Mouse (Mus musculus) lung, postnatal 14 days (tissue): Measurements from ENCODE around the gene Dbi.

Experiments
- DNase-seq: peaks from one replicate; pipeline ENCODE4 v3.0.0; 2021

Gene Dbi

DNA sequence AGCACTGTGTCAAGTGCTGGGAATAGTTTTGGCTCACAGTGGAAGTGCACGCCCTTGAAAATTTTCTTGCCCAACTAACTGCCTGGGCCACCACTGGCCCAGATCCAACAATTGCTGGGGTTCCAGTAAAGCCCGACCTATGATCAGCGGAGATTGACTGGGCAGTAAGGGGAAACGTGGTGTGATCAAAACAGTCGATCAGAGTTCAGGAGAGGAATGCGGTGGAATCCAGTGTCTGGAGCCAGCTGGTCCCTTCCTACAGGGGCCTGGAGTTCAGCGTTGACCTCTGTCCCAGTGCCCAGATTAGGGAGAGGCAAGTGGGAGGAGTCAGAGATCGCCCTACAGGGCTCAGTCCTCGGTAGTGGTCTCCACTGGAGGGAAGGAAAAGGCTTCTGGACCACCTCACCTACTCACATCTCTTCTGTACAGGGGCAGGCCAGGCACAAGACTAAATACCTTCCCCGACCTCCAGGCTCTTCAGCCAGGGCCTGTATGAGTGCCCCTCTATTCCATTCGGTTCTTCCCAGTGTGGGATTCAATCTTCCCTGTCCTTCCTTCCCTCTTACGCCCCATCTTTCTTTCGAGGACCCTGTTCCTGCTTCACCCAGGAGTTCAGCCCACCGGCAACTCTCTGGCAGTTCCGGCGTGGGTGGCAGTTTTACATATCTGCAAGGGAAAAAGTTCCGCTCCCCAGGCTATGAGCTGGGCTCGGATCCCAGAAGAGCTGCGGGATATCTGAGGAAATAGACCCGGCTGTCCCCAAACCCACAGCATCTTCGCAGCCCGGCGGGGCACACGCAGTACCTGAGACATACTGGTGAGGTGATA is 523 bp downstream of the Dbi start:
- peak; percentile 53 for DNase-seq

DNA sequence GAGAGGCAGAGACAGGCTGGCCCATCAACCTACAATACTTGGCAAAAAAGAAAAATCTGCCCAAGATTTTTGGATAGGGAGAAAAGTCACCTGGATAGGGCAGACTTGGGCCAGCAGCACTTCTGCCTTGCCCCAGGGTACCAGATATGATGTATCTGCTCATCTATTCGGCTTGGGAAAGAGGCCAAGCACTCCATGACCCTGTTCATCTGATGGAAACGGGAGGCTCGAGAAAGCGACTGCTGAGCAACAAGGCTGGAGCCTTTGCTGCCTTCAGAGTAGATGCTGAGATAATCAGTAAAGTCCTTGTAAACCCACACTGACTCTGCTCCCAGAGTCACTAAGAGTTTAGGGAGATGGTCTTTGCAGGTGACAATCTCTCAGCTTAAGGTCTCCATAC is 1.5 kb downstream of the Dbi start:
- DNase-seq, result no peak

DNA sequence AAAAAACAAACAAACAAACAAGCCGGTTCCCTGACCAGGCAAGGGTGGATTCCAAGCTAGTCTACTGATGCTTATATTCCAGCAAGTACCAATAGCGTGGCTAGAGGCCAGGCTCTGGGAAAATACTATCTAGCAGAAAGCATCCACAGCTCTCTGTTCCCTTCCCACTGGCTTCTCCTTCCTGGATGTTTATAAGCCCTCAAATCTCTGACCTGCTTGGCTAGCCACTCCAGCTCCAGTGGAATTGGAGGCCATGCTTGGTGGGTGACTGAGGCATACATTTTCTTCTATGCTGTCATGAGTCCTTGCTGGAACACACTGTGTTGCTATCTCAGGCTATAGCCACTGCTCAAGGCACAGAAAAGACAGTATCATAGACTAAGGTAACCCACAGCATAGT is 2.0 kb downstream of the Dbi start:
- DNase-seq, result no peak

DNA sequence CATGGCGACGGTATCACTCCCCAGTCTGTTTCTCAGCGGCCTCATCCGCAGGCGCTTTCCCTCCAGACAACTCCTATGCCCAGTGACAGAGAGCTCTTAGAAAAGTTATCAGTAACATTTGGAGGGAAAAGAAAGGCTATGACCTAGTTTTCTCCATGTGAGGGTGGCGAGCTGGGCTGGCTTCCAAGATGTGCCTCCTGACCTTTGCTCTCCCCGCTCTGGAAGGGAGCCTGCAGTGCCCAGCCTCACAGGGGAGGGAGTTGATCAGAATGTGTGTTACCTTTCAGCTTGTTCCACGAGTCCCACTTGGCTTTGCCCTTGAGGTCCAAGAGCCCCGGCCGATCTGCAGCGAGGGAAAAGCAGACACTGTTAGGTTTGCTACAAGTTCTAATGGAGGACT is 4.8 kb downstream of the Dbi start:
- DNase-seq, result peak; percentile 16

DNA sequence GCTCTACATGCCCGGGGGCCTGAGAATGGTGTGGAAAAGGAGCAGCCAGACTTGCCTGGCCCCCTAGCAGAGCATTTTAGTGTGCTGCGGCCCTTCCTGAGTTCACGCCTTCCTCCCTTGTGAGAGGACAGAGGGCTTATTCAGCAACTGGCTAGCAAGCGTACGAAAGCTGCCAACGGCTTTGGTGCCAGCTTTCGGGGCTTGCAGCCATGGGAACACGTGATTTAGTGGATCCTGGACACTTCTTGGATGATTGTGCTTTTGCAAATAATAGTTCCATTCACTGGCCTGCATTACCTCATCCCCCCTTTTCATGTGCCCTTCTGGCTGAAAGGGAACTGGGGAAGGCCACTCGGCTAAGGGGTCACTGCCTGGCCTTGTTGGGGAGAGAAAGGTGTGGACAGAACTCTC is 5.2 kb downstream of the Dbi start:
- DNase-seq, result no peak

DNA sequence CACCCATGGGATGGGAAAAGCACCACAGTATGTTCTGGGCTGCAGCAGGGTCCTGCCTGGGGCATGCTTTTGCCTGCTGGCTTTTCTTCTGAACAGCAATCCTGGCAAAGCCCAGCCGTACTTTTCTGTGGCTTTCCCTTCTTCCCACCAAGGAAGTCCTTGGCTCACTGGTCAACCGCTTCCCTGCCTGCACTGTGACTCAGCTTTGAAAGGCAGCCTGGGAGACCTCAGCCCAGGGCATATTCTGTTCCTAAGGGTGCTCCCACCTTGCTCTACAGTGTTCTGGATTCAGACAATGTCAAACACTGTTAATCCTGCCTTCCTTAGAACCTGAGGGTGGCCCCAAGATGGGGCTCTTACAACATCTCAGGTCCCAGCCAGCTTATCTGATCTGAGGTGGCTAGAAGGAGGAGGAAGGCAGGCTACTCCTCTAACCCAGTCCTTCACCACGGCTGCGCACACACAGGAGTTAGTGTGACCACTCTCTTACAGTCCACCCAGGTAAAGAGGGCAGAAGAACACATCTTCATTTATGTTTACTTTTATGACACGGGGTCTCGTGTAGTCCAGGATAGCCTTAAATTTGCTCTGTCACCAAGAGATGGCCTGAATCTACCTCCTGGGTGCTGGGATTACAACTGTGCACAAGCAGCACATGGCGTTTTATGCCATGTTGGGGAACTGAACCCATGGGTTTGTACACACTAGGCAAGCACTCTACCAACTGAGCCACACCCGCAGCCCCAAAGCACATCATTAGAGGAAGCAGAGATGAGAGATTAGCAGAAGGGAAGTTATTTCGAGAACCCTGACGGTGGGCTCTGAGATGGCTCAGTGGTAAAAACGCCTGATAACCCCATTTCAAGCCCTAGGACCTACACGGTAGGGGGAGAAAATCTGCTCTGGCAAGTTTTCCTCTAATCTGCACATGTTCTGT is 8.4 kb downstream of the Dbi start:
- DNase-seq, result no peak

DNA sequence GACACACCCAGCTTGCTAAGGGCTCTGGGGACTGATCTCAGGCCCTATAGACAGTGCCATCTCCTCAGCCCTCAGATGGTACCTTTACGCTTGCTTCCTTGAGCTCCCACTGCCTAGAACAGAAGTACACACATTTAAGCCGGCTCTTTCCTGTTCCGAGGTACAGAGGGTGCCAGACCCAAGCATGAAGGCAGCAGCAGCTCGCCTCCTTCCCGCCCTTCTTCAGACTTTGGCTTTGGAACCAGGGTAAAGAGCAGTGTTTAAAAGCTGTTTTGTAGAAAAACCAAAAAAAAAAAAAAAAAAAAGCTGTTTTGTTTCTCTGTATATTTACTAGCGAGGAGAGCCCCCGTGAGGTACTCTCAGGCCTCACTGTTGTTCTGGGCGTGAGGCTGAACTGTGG is 9.1 kb downstream of the Dbi start:
- no peak for DNase-seq

DNA sequence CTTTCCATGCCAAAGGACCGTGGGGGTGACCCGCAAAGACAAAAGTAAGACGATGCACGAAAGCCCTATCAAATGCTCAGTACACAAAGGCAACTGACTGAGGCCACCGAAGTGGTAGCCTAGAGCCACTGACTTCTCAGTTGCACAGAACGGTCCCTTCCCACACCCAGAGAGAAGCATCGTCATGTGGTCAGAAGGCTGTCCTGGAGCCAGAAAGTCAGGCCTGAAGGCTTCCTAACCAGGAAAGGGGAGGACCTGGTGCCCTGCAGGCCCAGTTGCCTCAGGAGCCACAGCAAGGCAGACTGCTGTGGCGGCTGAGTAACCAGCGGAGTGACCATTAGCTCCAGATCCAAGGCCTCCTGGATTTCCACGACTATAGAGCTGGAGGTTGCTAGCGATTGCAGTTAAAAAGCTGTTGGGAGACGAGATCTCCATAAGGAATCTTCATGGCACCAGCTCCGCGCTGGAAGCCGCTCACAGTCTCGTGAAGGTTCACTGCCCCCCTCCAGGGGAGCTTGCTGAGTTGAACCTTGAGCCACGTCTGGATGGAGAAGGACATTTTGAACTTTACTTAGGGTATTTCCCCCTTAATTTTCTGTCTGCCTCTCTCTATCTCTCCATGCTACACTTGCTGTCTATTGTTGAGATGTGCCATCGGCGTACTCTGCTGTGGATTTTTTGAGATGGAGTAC is 11.0 kb downstream of the Dbi start:
- DNase-seq, result no peak

DNA sequence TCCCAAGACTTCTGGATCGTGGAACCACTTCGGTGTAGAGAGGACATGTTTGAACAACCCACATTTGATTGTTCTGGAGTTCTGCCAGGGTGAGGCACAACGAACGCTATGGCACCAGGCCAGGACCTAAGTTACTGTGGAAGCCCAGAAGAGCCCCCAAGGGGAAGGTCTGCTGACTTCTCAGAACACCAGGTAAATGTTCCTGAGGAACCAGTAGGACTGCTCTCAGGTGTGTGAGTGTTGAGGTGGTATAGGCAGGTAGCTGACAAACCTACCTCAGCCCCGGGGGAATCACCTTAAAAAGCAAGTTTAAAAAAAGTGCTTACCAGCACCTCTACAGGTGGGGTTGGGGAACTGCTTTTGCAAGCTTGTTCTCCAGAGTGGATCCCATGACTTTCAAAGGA is 15.3 kb downstream of the Dbi start:
- DNase-seq, result peak; percentile 65

DNA sequence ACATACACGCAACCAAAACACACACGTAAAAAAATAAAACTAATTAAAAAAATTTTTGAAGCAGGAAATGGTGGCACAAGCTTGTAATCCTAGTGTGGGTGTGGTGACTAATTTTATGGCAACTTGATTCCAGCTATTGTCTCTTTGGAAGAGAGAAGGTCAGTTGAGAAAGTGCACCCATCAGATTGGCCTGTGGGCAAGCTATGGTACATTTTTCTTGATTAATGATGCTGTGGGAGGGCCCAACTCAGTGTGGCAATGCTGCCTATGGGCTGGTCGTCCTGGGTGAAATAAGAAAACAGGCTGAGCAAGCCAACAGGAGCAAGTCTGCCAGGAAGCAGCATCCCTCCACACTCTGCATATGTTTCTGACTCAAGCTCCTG is 19.7 kb downstream of the Dbi start:
- DNase-seq, result no peak

DNA sequence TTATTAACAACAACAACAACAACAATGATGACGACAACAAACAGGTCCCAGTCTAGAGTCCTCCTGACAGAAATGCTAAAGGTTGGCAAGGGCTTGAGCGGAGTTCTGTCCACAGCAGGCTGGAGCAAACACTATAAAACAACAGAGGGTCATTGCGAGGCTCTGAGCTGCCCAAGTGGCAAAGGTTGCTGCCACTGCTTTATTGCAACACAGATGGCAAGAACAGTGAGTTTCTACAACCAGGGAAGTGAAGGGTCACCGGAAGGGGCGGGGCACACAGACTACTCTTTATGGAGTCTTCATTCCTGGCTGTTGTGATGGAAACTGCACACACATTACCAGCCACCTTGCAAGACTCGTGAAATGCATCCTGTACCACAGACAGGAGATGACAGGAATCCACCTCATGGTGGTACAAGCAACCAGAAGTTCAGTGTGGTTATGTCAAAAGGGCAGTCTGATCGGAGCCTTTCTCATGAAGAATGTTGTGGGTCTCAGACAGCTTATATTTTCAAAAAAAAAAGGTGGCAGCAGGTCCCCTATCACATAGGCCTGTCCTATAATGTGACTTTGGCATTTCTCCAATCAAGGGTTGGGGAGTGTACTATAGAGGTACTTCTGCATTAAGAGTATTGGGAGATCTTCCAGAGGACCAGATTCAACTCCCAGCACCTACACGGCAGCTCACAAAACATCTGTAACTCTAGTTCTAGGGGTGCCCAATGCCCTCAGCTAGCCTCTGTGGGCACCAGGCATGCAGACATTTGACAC is 20.2 kb downstream of the Dbi start:
- peak; percentile 30 for DNase-seq

DNA sequence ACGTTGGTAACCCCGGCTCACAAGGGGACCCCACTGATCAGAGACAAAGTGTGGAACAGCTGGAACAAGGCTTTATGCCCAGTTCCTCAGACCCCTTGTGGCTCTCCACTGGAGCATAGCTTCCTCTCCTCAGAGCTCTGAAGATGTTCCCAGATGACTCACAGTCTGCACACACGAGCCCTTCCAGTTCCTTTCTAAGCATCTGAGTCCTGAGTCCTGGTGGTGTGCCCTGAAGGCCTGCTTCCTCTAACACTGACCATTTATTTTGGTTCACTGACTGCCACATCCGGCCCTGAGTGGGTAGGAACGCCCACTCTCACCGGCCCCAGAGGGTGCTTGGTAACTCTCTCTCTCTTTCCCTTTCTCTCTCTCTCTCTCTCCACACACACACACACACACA is 21.4 kb downstream of the Dbi start:
- no peak for DNase-seq

DNA sequence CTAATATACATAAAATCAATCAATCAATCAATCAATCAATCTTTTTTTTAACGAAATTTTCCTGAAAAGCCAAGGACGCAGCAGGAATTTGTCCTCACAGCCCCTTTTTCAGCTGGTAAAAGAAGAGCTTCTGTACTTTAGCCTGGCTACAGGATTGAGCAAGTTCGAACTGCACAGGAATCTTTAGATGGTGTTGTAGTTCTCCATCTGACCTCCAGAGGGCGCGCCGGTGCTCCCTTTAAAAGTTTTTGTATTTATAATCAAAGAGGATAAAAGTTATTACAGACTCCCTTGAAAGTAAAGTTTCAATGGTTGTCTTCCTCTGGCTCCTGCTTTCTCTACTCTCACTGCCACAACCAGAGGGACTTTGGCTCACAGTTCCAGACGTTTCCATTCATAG is 22.6 kb downstream of the Dbi start:
- DNase-seq, result peak; percentile 83

DNA sequence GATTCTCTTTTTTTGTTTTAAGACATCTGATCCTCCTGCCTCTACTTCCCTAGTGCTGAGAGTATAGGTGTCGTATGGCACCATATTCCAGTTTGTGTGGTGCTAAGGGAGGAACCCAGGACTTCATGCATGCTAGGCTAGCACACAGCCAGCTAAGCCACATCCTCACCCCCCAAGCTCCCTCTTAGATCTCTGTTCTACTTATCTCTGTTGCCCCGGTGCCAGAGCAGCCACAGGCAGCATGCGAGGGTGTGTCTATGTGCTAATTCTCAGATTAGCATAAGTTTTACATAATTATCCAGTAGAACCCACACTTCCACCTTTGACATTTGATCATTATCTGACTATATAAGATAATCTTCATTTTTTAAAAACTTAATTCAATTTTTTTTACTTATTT is 26.0 kb downstream of the Dbi start:
- DNase-seq, result no peak

DNA sequence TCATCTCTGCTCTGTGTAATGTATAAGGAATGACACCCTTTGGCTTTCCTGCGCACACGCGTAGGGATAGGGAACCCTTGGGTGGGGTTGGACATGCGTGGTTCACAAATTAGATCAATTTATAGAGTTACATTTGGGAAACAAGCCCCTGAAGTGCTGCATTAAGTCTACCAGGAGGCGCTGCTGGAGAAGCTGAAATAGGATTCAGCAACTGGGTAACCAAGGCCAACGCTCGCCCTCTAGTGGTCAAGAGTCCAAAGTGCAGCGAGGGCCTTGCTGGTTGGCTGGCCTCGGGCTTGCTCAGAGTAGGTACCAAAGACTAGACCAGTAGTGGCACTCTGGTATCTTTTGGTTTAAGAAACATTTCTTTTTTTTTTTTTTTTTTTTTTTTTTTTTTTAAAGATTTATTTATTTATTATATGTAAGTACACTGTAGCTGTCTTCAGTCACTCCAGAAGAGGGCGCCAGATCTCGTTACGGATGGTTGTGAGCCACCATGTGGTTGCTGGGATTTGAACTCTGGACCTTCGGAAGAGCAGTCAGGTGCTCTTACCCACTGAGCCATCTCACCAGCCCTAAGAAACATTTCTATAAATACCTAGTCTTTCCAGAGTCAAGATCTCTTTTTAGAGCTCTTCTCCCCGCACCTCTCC is 27.3 kb downstream of the Dbi start:
- peak; percentile 95 for DNase-seq

DNA sequence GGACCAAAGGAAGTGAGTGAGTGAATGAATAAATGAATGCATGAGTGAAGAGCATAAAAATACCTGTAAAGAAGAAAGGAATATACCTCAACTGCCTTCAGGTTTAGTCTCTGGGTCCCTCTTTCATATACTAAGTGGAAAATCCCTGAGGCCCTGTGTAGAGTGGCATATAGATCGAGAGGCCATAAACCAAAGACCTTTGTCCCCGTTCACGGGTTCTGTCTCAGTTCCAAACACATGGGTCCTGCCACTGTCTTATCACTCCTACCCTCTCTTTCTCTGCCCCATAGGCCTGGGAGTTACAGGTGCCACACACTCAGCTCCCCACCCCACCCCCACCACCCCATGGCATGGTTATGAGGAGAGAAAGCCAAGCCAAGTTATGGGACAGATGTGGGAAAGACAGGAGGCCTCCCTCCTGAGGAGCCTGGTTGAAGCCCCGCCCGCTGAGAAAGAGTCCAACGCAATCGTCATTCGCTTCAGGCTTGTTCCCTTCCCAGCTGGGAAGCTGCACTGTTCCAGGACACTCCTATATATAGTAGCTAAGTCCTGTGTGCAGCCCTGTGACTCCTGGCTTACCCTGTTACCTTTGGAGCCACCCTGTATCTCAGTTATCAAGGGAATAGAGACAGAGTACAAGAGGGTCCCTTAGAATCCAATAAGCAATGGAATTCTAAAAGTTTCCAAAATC is 29.9 kb downstream of the Dbi start:
- DNase-seq, result no peak

DNA sequence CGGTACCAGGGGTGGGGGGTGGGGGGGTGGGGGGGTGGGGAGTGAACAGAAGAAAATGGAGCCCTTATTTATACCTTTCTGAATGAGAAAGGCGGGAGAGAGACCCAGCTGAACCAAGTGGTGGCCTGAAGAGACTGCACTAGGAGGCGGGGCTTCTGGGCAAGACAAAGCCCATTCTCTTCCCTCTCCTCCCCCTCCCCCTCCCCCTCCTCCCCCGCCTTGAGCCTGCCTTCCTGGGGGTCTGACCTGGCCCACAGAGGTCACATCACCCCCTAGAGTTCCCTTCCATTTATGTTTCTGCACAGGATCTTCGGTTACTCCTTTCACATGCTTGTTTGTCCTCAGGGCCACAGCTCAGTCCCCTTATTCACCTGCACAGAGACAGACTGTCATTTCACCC is 31.7 kb downstream of the Dbi start:
- DNase-seq, result no peak

DNA sequence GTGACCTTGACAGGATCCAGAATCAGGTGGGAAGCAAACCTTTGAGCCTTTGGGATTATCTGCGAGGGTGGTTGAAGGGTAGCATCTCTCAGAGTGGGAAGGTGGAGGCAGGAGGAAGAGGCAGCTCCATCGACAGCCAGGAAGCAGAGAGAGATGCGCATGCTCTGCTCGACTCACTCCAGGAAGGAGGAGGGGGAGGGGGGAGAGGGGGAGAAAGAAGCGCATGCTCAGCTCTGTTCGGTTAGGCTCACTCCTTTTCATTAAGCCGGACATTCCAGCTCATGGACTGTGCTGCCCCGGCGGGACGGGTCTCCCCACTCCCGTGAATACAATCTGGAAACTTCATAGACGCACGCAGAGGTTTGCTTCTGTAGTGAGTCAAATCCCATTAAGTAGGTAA is 34.2 kb downstream of the Dbi start:
- DNase-seq, result no peak

DNA sequence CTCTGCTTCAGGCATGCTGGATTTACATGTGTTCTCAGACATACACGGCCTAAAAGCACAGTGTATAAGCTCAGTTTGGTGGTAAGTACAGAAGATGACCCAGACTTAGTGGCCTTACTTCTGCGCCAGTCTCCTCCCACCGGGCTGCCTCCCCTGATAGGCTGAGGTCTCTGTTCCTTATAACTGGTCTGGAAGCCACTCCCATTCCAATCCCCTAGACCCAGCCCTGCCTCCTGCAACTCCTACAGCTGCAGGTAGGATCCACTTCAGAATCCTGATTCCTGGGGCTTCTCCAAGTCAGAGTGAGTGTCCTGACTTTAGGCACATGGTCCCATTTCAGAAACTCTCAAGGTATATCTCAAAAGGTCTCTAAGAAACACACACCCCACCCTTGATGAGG is 35.2 kb downstream of the Dbi start:
- no peak for DNase-seq

DNA sequence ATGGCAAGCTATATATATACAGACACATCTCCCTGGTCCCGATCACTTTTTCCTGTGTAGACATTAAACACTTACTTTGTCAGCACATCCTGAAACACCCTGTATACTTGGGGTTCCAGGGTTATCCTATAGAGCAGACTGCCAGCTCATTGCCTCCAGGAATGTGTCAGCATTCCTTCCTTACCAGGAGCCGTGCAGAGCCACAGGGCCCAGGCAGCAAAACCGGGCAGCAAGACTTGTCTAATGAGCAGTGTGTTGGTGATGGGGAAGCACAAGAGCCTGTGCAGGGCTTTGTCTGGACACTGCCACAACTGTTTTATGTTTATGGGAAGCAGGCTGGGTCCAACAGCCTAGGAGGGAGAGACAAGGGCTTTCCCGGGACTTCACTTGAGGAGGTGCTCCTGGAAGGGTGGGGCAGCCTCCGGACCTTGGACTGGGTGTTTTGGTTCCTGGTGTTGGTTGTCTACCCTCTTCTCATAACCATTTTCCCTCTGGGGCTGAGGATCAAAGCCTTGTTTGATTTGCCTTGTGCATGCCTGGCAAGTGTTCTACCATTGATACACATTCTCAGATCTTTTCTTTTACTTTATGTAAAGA is 36.9 kb downstream of the Dbi start:
- DNase-seq, result no peak

DNA sequence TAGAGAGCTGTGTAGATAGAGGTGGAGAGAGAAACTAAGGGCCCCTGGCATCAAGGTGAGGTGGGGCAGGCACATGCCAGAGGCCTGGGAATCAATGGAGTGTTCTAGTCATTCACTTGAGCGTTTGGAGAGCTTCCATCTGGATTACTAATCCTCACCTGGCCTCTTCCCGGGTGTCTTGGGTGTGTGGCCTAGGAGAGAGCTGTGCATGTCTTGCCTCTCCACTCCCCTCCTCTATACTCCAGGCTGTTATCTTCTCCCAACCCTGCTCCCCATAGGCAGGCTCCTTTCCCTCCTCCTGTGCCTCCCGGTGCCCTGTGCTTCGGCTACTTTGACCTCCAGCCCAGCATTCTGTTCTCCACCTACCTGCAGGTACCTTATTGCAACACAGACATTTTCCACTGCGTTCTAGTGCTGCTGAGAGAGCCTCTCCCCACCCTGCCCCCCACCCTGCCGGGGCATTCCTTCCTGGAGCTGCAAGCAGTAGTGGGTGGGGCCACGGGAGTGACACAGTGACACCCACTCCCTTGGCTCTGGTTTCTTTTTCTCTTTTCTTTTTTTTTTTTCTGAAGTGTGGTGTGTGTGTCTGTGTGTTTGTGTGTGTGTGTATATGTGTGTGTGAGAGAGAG is 37.8 kb downstream of the Dbi start:
- peak; percentile 64 for DNase-seq
